Mouse (Mus musculus): ENCODE measurements around the gene Ano6.

DNA sequence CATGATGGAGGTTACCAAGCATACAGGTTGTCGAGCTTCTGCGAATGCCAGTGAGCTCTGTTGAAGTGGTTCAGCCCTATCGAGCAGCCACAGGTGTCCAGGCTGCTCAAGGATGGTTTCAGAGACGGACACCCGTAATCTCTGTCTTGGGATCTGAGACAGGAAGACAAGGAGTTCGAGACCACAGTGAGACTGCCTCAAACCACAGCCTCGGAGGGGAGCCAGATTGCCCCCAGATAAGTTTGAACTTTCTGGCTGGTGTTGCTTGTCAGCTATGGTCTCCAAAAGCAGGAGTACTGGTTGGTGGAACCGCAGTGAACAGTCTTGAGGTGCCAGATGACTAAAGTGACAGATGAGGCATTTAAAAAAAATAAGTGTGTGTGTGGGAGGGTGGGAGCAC, 81.8 kb downstream of the Ano6 start:
- TF ChIP-seq CTCF (IDR thresholded peaks at IDR 0.05; ENCODE audit: control insufficient read depth, insufficient read depth, insufficient replicate concordance, low read depth, low read length), result no peak
- TF ChIP-seq POLR2A (IDR thresholded peaks at IDR 0.05; ENCODE audit: control insufficient read depth, low read depth, low read length), result no peak

Data from testis, adult 2 months (tissue).